Mouse (Mus musculus) lung, adult 2 months (tissue): ENCODE results near the gene Eefsec.

Experiments used
- CTCF ChIP-seq: fragments of 200-500 bp; IDR thresholded peaks from 2 replicates; pipeline ENCODE4 v1.5.1; 2011; ENCODE audit warnings: mild to moderate bottlenecking, low read length, control low read depth; ENCODE audit not compliant: insufficient read depth
- POLR2A ChIP-seq: fragments of 200-500 bp; IDR thresholded peaks from 2 replicates; pipeline ENCODE4 v1.6.1; 2011; ENCODE audit warnings: low read depth, mild to moderate bottlenecking, control low read depth, low read length, borderline replicate concordance; ENCODE audit errors: extremely low read depth

- TF ChIP-seq CTCF (no peak), POLR2A (no peak)
These were observed 37.6 kb upstream of the Eefsec start for GRCm38 (mm10) chr6:88483913-88484312.
